Mouse (Mus musculus) bone marrow, adult 2 months (tissue): ENCODE data around the gene Zic4.

Source experiments
- CTCF ChIP-seq: fragments of 200-500 bp; IDR thresholded peaks from 2 replicates; pipeline ENCODE4 v1.5.1; 2011; ENCODE audit warnings: low read length, control low read depth; ENCODE audit not compliant: control insufficient read depth, insufficient read depth
- POLR2A ChIP-seq: fragments of 200-500 bp; IDR thresholded peaks from 2 replicates; pipeline ENCODE4 v1.6.1; 2011; ENCODE audit warnings: low read depth, mild to moderate bottlenecking, control low read depth, low read length, borderline replicate concordance; ENCODE audit not compliant: control insufficient read depth

DNA sequence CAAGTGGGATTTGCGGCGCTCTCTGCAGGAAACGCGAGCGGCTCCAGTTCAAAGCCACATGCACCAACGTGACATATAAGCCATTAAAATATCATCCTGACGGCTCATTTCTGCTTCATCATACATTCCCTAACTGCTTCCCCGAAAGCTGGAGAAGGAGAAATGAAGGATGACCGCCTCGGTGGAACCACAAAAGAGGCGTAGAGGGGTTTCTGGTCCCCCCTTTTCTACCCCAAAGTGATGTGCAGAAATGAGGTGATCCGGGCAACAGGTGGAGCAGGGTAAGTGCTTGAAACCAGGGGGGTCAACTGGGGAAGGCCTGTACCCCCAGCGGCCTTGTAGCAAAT, 6.7 kb downstream of the Zic4 start:
- TF ChIP-seq CTCF (no peak), POLR2A (no peak)
